Mouse (Mus musculus) olfactory bulb, adult 2 months (tissue): Measurements from ENCODE around the gene Cttnbp2. TPM values are rescaled to one million over a fixed set of nuclear protein-coding genes. Genes with fewer than 3 reads are reported as not detected.

Experiments
- H3K27ac ChIP-seq: fragments of 200-500 bp; 2 replicates; pipeline ENCODE4 v1.5.1; 2012; ENCODE audit warnings: low read depth, low read length; ENCODE audit not compliant: insufficient read depth
- H3K4me1 ChIP-seq: fragments of 200-500 bp; 2 replicates; pipeline ENCODE4 v1.6.1; 2012; ENCODE audit warnings: low read length; ENCODE audit not compliant: control insufficient read depth, insufficient read depth
- H3K4me3 ChIP-seq: fragments of 200-500 bp; 2 replicates; pipeline ENCODE4 v1.5.1; 2012; ENCODE audit warnings: mild to moderate bottlenecking, low read depth, low read length, moderate library complexity; ENCODE audit not compliant: insufficient read depth
- CTCF ChIP-seq: fragments of 200-500 bp; IDR thresholded peaks from 2 replicates; pipeline ENCODE4 v1.5.1; 2012; ENCODE audit warnings: low read depth, mild to moderate bottlenecking, low read length, moderate library complexity; ENCODE audit not compliant: insufficient read depth
- POLR2A ChIP-seq: fragments of 200-500 bp; IDR thresholded peaks from 2 replicates; pipeline ENCODE4 v1.6.1; 2012; ENCODE audit warnings: mild to moderate bottlenecking, low read depth, low read length, moderate library complexity; ENCODE audit not compliant: insufficient read depth
- WGBS: fragments of 180-500 bp; shearing (Covaris S2); methylation state at CpG from one replicate; pipeline ENCODE4 v1.1.7; 2018; 5-methylcytosine and 5-hydroxymethylcytosine counted together
- polyA plus RNA-seq: library from polyadenylated mRNA; stranded (reverse); fragments of >200 nt; gene quantifications from 2 replicates; pipeline ENCODE4 v1.2.4, GENCODE M21; 2012; ENCODE audit warnings: low replicate concordance; ENCODE audit not compliant: missing spikeins, insufficient read depth, insufficient read length

Gene Cttnbp2
- polyA plus RNA-seq, 1 experiment: 113 TPM

GRCm38 (mm10) chr6:18477313-18477930, 37.2 kb downstream of the Cttnbp2 start:
- TF ChIP-seq POLR2A (no peak), CTCF (no peak)
- 18% methylated on average over 1 of the region's 1 CpGs for WGBS

GRCm38 (mm10) chr6:18474983-18475382, 39.7 kb downstream of the Cttnbp2 start:
- H3K27ac ChIP-seq: no peak overlapping the region
- 66% methylated on average over 2 of the region's 2 CpGs for WGBS
- peaks cover 4% of the 10 kb centered on the region; the same call in 1 of the 2 replicates for H3K4me1 ChIP-seq
- H3K4me3 ChIP-seq: no peak overlapping the region
- TF ChIP-seq CTCF: no peak
- TF ChIP-seq POLR2A: no peak

More at GRCm38 (mm10) chr6:18477313-18477930, 37.2 kb downstream of the Cttnbp2 start:
- Histone ChIP-seq H3K27ac (peak overlapping the region; percentile 83), H3K4me1 (peaks cover 4% of the 10 kb centered on the region; the same call in 1 of the 2 replicates), H3K4me3 (no peak overlapping the region)

- WGBS: 46% methylated on average over 1 of the region's 1 CpGs
- TF ChIP-seq CTCF: no peak
- TF ChIP-seq POLR2A: no peak
- Histone ChIP-seq H3K4me3 (no peak overlapping the region), H3K4me1 (peaks cover 4% of the 10 kb centered on the region; the same call in 1 of the 2 replicates), H3K27ac (no peak overlapping the region)
Observed at GRCm38 (mm10) chr6:18474541-18474940, 40.1 kb downstream of the Cttnbp2 start.

- Histone ChIP-seq H3K27ac (peak overlapping the region; percentile 20; the same call in 1 of the 2 replicates), H3K4me1 (peaks cover 12% of the 10 kb centered on the region), H3K4me3 (no peak overlapping the region)
- TF ChIP-seq CTCF: no peak
- no peak for TF ChIP-seq POLR2A
- WGBS: 66% methylated on average over 2 of the region's 2 CpGs
Observed at GRCm38 (mm10) chr6:18469206-18469605, 45.4 kb downstream of the Cttnbp2 start.

DNA sequence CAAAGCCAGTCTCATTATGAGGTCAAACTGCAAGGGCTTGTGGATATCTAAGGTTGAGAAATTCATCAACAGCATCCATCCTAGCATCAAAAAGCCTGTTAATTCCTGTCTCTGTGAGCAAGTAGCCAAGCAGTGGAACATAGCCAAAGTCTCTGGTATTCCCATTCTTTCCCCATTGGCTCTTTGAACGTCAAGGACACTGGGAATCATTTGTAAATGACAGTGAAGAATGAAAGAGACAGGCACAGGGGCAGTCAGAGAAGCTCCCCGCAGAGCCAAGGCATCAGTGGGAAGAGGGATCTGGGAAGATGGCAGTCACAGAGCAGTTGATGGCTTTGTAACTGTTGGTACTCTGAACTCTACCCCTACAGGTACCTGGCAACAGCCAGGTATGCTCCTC, 46.9 kb downstream of the Cttnbp2 start:
- 37% methylated on average over 2 of the region's 2 CpGs for WGBS
- Histone ChIP-seq H3K4me3 (no peak overlapping the region), H3K4me1 (peaks cover 12% of the 10 kb centered on the region), H3K27ac (peak overlapping the region; percentile 54; the same call in 1 of the 2 replicates)
- TF ChIP-seq CTCF (no peak), POLR2A (no peak)

DNA sequence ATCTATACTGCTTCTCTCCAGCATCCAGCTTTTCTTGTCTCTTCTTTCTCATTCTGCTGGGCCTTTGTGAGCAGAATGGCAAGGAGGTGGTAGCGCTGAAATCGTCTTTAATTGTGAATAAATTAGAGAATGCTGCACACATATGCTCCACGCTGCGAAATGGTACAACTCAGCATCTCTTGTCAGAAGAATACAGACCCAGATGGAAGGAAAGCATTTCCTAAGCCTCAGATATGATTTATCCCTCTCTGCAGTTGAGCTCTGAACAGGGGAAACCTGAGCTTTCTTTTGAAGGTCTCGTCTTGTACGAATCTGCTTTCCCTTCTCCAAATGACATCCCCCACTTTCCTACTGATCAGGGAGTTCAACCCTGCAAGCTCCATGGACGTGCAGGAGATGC, 48.4 kb downstream of the Cttnbp2 start:
- TF ChIP-seq POLR2A (no peak), CTCF (no peak)
- H3K4me3 ChIP-seq: no peak overlapping the region
- H3K4me1 ChIP-seq: peaks cover 12% of the 10 kb centered on the region
- WGBS: 24% methylated on average over 7 of the region's 7 CpGs
- H3K27ac ChIP-seq: peak overlapping the region; percentile 32

- H3K27ac ChIP-seq: peak overlapping the region; percentile 34; the same call in 1 of the 2 replicates
- no peak overlapping the region for H3K4me3 ChIP-seq
- TF ChIP-seq POLR2A: no peak
- TF ChIP-seq CTCF: no peak
- 80% methylated on average over 10 of the region's 10 CpGs for WGBS
- peaks cover 12% of the 10 kb centered on the region for H3K4me1 ChIP-seq
Observed at GRCm38 (mm10) chr6:18465626-18466025, 49.0 kb downstream of the Cttnbp2 start.

- TF ChIP-seq CTCF (no peak), POLR2A (no peak)
- H3K27ac ChIP-seq: no peak overlapping the region
- WGBS: 93% methylated on average over 1 of the region's 1 CpGs
Observed at GRCm38 (mm10) chr6:18459657-18460056, 55.0 kb downstream of the Cttnbp2 start.

DNA sequence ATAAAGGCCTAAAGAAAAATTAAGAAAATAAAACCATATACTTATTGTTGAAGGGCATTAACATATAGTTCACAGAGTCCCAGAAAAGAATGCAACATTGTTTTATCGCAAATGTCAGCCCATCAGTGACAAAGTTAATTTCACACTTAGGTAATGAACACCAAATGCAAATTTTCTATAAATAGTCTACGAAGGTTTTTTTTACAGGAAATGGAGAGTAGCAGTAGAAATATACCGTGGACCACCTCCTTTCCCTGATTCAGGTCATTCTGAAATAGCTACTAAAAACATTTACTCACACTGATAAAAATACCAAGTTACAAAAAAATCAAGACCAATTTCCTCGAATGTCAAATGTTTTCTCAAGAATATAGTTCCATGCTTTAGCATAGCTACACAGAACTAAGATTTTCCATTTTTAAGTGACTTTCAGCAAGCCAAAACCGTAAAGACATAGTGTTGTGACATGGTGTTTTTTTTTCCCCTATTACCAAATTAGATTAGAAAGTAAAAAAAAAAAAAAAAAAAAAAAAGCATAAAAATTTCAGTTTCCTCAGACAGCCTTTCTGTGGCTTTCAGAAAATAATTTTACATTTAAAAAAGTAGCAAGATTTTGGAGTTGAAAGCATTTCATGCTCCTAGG, 64.0 kb downstream of the Cttnbp2 start:
- H3K4me1 ChIP-seq: peaks cover 5% of the 10 kb centered on the region; the same call in 1 of the 2 replicates

More at GRCm38 (mm10) chr6:18459657-18460056, 55.0 kb downstream of the Cttnbp2 start:
- Histone ChIP-seq H3K4me3 (no peak overlapping the region), H3K4me1 (no peaks in the 10 kb centered on the region)

More for the DNA sequence above, 64.0 kb downstream of the Cttnbp2 start:
- Histone ChIP-seq H3K27ac (no peak overlapping the region), H3K4me3 (no peak overlapping the region)
- TF ChIP-seq CTCF: no peak
- no peak for TF ChIP-seq POLR2A
- WGBS: 45% methylated on average over 5 of the region's 5 CpGs
